Mouse (Mus musculus) erythroblast, embryonic 14.5 days (primary cell): ENCODE results near the gene Tmigd1.

ENCODE experiments used
- GATA1 ChIP-seq: IDR thresholded peaks from 2 replicates; pipeline ENCODE4 v1.6.1; 2012; ENCODE audit warnings: low read length, inconsistent platforms, mixed read lengths
- TAL1 ChIP-seq: IDR thresholded peaks from 3 replicates; pipeline ENCODE4 v1.6.1; 2012; ENCODE audit warnings: low read length, inconsistent platforms, mixed read lengths

GRCm38 (mm10) chr11:76873865-76874264, 28.1 kb upstream of the Tmigd1 start:
- no peak for TF ChIP-seq TAL1
- TF ChIP-seq GATA1: no peak
